Mouse (Mus musculus): ENCODE measurements around the gene B4galt5. TPM values are rescaled to one million over a fixed set of nuclear protein-coding genes. Genes with fewer than 3 reads are reported as not detected.

B4galt5 gene
- total and polyA plus RNA-seq, 3 experiments = 4.6 to 34.4 (median 6.5) TPM

DNA sequence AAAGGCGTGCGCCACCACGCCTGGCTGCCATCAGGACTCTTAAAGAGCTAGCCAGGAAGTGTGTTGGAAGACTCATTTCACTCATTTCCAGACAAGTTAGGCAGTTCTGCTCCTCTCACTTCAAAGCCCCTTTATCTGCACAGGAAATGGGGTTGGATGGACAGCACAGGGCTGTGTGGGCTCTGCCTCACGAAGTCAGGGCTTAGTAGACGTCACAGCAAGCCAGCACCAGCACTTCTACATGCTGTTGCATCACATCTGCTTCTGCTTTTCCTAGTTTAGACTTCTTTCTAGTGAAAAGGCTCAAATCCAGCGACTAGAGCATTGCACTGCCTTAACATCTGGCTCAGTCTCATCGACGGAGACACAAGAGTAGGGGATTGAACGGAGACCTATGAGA, 13.9 kb downstream of the B4galt5 start:
- Histone ChIP-seq H3K36me3 (ENCODE audit: control insufficient read depth in 1 of 2, insufficient read depth in 2 of 2, low read length in 2 of 2) (peaks cover 0 to 54% of the 10 kb centered on the region in 2 experiments; a peak in 2 of 4 replicates), H3K27me3 (ENCODE audit: control insufficient read depth in 1 of 2, insufficient read depth in 2 of 2, low read length in 2 of 2) (no peaks in the 10 kb centered on the region), H3K9me3 (replicated peaks; ENCODE audit: insufficient read depth, low read length) (no peaks in the 10 kb centered on the region), H3K9ac (ENCODE audit: control insufficient read depth, low read depth, low read length, poor library complexity, severe bottlenecking) (peak overlapping the region; percentile 47), H3K27ac (ENCODE audit: control insufficient read depth, low read depth, low read length) (peak overlapping the region; percentile 88), H3K4me1 (ENCODE audit: control insufficient read depth in 1 of 2, insufficient read depth in 2 of 2, low read length in 2 of 2) (peaks cover 40 to 60% of the 10 kb centered on the region in 2 experiments), H3K79me2 (ENCODE audit: control insufficient read depth, insufficient read depth, low read length, poor library complexity) (no peaks in the 10 kb centered on the region; the same call in 1 of the 2 replicates), H3K4me3 (ENCODE audit: control insufficient read depth in 1 of 2, insufficient read depth in 1 of 2, low read depth in 2 of 2, low read length in 2 of 2) (no peak overlapping the region)
- peak; percentile 84 for DNase-seq (ENCODE audit: low read depth, low spot score)
- no peak for TF ChIP-seq CHD2 (IDR thresholded peaks at IDR 0.05; ENCODE audit: low read length)
- TF ChIP-seq MAFK (IDR thresholded peaks at IDR 0.05; ENCODE audit: borderline replicate concordance, low read depth, low read length) = no peak
- no peak for TF ChIP-seq MYB (IDR thresholded peaks at IDR 0.05; ENCODE audit: low read depth, low read length)
- no peak for TF ChIP-seq UBTF (IDR thresholded peaks at IDR 0.05; ENCODE audit: borderline replicate concordance, insufficient read depth, low read depth, low read length)
- TF ChIP-seq RCOR1 (IDR thresholded peaks at IDR 0.05; ENCODE audit: low read depth, low read length) = no peak
- peak; percentile 61 for TF ChIP-seq ETS1 (IDR thresholded peaks at IDR 0.05; ENCODE audit: low read depth, low read length)
- TF ChIP-seq KAT2A (conservative IDR thresholded peaks at IDR 0.05; ENCODE audit: low read depth, low read length) = no peak; the same call in 1 of the 2 replicates
- TF ChIP-seq POLR2A (IDR thresholded peaks at IDR 0.05; ENCODE audit: control insufficient read depth in 1 of 2, insufficient read depth in 1 of 2, low read depth in 1 of 2, low read length in 2 of 2, poor library complexity in 1 of 2) = no peak
- TF ChIP-seq ZKSCAN1 (IDR thresholded peaks at IDR 0.05; ENCODE audit: low read depth, low read length) = no peak
- TF ChIP-seq SMC3 (IDR thresholded peaks at IDR 0.05; ENCODE audit: low read depth, low read length) = no peak
- no peak for TF ChIP-seq ELF1 (IDR thresholded peaks at IDR 0.05; ENCODE audit: low read depth, low read length)
- no peak for TF ChIP-seq SIN3A (IDR thresholded peaks at IDR 0.05; ENCODE audit: low read length)
- peak; percentile 35; the same call in 1 of the 2 replicates for TF ChIP-seq GATA1 (IDR thresholded peaks at IDR 0.05; ENCODE audit: low read depth, low read length)
- no peak for TF ChIP-seq HCFC1 (IDR thresholded peaks at IDR 0.05; ENCODE audit: low read depth, low read length)
- no peak for TF ChIP-seq MEF2A (IDR thresholded peaks at IDR 0.05; ENCODE audit: extremely low read depth, insufficient replicate concordance, low read depth, low read length, poor library complexity, severe bottlenecking)
- TF ChIP-seq MXI1 (IDR thresholded peaks at IDR 0.05; ENCODE audit: low read depth, low read length) = no peak
- peak; percentile 50 to 58 for TF ChIP-seq EP300 (IDR thresholded peaks at IDR 0.05; ENCODE audit: low read depth in 1 of 2, low read length in 2 of 2)
- TF ChIP-seq NELFE (IDR thresholded peaks at IDR 0.05; ENCODE audit: low read depth, low read length) = no peak
- no peak for TF ChIP-seq USF1 (IDR thresholded peaks at IDR 0.05; ENCODE audit: low read depth, low read length)
- no peak for TF ChIP-seq RAD21 (IDR thresholded peaks at IDR 0.05; ENCODE audit: low read depth, low read length)
- no peak for TF ChIP-seq NRF1 (IDR thresholded peaks at IDR 0.05; ENCODE audit: insufficient read depth, low read depth, low read length, poor library complexity, severe bottlenecking)
- TF ChIP-seq TBP (IDR thresholded peaks at IDR 0.05; ENCODE audit: low read depth, low read length) = no peak
- TF ChIP-seq USF2 (IDR thresholded peaks at IDR 0.05; ENCODE audit: borderline replicate concordance in 1 of 2, insufficient read depth in 1 of 2, low read depth in 1 of 2, low read length in 2 of 2) = no peak
- TF ChIP-seq E2F4 (IDR thresholded peaks at IDR 0.05; ENCODE audit: borderline replicate concordance, low read depth, low read length) = no peak
- peak; percentile 25; the same call in 1 of the 2 replicates for TF ChIP-seq TCF12 (IDR thresholded peaks at IDR 0.05; ENCODE audit: low read depth, low read length)
- no peak for TF ChIP-seq BHLHE40 (IDR thresholded peaks at IDR 0.05; ENCODE audit: borderline replicate concordance, low read depth, low read length)
- TF ChIP-seq JUND (IDR thresholded peaks at IDR 0.05; ENCODE audit: low read depth, low read length) = no peak
- TF ChIP-seq MAZ (IDR thresholded peaks at IDR 0.05; ENCODE audit: low read depth, low read length) = no peak
- no peak for TF ChIP-seq CHD1 (IDR thresholded peaks at IDR 0.05; ENCODE audit: low read depth, low read length)
- TF ChIP-seq ZNF384 (IDR thresholded peaks at IDR 0.05; ENCODE audit: low read depth, low read length) = no peak
- TF ChIP-seq MYC (IDR thresholded peaks at IDR 0.05; ENCODE audit: low read depth, low read length) = 0 out of 2 replicates have a peak, but pooled peaks have one; percentile 56
- no peak for TF ChIP-seq ZMIZ1 (IDR thresholded peaks at IDR 0.05; ENCODE audit: low read depth, low read length)
- TF ChIP-seq GABPA (IDR thresholded peaks at IDR 0.05; ENCODE audit: low read depth, low read length) = no peak
- TF ChIP-seq TAL1 (IDR thresholded peaks at IDR 0.05; ENCODE audit: low read length) = no peak
- no peak for TF ChIP-seq POLR2AphosphoS5 (IDR thresholded peaks at IDR 0.05; ENCODE audit: borderline replicate concordance, low read depth, low read length)
- TF ChIP-seq POLR2AphosphoS2 (IDR thresholded peaks at IDR 0.05; ENCODE audit: low read length) = no peak
- TF ChIP-seq CTCF (IDR thresholded peaks at IDR 0.05 in 2 of 3, conservative IDR thresholded peaks at IDR 0.05 in 1 of 3; ENCODE audit: control insufficient read depth in 1 of 3, insufficient read depth in 1 of 3, low read depth in 2 of 3, low read length in 3 of 3, poor library complexity in 1 of 3, severe bottlenecking in 1 of 3) = no peak
- TF ChIP-seq MAX (IDR thresholded peaks at IDR 0.05; ENCODE audit: low read length) = 0 out of 2 replicates have a peak, but pooled peaks have one; percentile 45
